Mouse (Mus musculus) regulatory T cell (primary cell): ENCODE measurements around the gene Snx18.

Experiments
- in situ Hi-C: fragments of 300-600 bp; cut with MboI, MseI; formaldehyde crosslinking; loops from one replicate; pipeline ENCODE4 v1.15.1; 2025; ENCODE audit warnings: high pct_unique_total_duplicates

Gene Snx18

DNA sequence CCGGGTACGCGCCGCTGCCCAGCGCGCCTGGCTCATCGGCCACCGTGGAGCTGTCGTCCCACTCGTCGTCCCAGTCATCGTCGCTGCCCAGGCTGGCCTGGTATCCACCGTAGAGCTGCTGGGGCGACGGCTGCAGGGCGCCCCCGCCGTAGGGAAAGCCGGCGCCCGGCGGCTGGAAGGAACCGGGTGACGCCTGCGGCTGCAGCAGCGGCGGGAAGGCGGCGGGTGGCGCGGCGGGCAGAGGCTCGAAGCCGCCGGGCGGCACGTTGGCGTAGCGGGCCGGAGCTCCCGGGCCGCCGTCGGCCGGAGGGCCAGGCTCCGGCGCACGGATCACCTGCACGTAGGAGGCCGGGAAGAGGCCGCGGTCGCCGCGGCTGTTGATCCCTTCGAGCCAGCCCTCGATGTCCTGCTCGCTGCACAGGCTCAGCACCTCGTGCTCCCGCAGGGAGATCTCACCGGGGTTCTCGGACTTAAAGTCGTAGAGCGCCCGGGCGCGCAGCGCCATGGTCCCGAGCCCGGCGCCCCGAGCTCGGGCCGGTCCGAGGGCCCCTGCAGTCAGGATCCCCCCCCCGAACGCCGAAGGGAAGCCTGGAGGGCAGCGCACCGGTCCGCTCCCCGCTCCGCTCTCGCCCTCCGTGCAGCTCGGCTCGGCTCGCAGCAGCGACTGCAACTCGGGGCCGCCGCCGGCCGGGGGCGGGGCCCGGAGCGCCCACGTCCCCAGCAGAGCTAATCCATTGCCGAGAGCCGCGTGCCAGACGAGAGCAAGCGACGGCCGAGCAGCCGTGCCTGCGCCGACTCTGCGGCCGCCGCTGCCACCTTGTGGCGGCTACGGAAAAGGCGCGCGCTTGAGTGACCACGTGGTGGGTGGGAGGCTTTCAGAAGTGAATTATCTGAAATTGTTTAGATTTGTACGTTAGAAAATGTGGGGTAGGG is at the start of gene Snx18:
Gene Snx18, minus strand, starts transcription at position 674 of the 933 bp plus-strand sequence.
- in situ Hi-C loops: loop anchor here (5.0 kb wide), 1 partner anchor 36 kb away; no protein-coding TSS in a partner anchor

DNA sequence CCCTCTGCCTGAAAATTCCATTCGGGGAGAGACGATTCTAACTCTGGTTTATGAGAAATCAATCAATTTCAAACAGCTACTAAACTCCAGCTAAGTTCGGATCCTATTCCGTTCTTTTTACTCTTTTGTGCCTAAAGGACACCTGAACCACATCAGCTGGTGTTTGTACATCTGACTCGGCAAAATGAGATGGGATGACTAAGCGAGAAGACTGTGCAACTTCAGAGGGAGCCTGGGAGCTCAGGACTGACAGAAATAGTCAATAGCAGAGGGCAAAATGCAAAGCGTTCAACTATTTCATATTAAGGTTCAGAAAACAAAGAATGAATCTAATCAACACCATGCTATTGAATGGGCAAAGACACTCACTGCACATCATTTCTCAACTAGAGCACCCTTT is 45.5 kb upstream of the Snx18 start:
- in situ Hi-C loops: no loop called here

DNA sequence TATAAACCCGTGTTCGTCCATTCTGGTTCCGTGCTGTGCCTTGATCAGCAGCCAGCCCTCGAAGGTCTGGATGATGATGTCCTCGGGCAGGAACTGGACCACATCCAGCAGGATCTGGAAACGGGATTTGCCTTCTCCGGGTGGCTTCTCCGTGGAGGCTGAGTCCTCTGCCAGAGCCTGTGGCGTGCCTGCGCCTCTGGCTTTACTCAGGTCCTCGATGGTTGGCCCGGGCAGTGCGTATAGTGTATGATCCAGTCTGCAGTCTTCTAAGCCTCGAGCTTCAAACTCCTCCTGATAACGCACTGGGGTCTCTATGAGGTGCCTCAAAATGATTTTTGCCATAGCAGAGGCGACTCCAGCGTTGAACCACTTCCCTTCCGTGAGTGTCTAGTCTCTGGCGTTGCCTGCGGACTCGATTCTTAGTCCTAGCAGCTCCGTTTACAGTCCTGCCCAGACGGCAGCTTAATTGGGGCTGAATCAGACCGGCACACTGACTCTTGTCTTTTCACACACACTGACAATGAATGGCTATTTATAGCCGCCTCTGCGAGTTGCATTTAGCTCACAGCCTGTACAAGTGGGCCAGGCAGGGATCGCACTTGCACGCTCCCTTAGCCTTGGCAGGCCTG is 44.9 kb upstream of the Snx18 start, which contains the start of gene Hspb3:
Gene Hspb3, minus strand, starts transcription at position 526 of the 629 bp plus-strand sequence.
- in situ Hi-C loops: no loop called here

DNA sequence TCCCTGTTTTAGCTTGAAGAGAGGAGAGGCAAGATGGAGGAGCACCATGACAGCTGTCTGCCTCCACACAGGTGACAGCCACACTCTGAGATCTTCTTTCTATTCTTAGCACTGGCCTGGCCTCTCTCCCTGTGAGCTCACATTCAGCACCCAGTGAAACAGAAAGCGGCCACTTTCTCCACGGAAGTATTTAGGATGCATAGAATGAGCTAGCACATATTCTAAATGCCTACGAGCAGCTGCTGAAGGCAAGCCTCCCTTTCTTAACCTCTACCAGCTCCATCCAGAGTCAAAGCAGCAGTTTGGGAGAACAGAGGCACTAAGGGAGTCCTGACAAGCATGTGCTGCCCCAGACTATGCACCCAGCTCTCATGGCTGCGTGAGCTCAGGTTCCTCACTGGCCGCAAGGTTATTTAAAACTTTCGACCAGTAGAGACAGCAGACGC is 43.5 kb upstream of the Snx18 start:
- in situ Hi-C loops: no loop called here

DNA sequence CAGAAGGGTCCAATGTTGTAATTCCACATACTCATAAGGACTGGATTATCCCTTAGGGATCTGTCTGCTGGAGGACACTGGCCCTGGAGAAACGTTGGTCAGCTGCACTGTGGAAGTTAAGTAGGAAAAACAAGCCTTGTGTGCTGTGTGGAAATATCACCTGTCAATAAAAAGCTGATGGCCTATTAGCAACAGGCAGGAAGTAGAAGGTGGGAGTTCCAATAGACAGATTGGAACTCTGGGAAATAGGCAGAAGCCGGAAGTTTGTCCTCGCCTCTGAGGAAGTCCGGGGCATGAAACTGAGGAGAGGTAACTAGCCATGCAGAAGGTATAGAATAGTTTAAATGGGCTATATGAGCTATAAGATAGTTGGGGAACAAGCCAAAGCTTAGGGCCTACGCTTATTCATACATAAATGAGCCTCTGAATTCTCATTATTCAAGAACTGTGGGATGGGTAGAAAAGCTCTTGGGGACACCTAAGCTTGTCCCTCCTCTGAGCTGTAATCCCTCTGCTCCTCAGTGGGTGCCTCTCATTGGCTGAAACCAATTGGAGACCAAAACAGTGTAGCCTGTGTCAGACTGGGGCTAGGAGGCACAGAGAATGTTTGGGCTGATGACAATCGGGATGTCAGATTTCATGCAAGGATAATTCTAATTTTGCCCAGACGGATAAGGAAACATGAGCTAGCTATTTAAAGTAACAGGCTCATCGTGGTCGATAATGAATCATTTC is 42.4 kb upstream of the Snx18 start:
- in situ Hi-C loops: no loop called here

DNA sequence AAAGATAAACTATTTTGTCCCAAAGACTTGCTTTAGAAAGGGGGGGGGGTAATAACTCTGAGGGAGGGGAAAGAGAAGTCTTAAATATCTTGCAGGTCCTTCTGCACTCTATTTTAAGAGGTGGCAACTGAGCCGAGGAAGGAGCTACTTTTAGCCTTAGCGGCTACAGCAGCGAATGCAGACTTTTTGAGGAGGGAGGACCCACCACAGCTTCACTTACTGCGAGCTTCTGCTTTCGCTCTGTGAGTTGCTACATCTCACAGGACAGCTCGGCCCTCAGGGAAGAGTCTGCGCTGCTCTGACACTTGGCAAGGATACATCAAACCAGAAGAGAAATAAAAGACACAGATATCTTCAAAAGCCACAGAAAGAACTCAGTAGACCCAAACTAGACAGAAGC is 38.8 kb upstream of the Snx18 start:
- in situ Hi-C loops: no loop called here

DNA sequence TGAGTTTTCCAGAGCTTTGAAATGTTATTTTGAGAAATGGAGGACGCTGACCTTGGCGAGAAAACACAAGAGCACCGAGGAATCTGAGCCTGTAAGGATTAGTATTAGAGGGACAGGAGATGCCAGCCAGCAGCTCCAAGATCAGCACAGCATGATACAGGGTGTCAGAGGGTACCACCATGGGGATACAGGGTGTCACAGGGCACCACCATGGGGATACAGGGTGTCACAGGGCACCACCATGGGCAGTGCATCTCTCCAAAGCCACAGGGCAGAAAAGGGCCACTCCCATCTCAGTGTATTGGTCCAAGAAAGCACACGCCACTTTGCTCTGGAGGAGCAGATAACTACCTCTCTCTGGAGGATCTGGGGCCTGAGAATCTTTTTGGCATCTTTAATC is 38.3 kb upstream of the Snx18 start:
- in situ Hi-C loops: no loop called here

DNA sequence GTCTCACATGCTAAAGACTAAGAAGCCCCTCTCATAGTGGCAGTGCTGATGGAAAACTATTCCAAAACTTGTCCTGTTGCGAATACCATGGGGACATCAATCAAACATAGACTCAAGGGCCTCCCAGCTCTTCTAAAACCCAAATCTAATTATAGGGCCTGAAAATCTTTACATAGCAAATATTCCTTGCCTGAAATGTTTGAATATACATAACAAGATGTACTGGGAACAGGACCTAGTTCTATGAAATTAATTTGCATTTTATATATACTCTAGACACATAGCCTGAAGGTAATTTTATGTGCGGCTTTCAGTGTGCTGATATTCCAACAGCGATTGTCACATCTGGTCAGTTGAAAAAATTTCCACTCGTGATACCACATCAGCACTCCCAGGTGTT is 37.1 kb upstream of the Snx18 start:
- in situ Hi-C loops: no loop called here

DNA sequence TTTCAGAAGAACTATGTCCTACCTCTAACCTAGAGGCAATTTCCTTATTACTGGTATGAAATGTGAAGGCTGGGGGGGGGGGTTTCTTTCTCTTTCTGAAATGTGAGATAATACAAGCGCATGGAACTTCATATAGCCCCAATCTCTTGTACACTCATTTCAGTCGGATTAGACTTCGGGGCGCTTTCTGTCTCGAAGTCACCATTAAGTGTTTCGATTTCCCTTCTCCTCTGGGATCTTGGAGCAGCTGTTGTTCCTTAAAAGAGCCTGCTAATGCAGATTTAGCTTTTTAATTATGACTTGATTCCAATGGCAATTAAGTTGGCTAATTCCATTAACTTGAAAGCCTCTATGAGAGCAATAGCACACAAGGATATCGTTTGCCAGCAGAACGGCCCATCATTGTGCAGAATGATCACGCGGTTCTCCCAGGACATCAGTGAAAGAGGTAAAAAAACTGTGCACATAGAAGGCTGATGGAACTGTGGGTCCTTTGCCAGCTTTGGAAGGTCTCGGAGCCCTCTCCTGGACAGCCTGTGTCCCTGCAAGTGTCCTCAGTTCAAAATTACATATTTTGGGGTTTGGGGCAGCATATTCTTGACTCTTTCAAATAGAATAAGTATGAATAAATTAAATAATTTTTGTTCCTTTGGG is 22.7 kb upstream of the Snx18 start:
- in situ Hi-C loops: loop anchor here (5.0 kb wide), 1 partner anchor 319 kb away; no protein-coding TSS in a partner anchor

DNA sequence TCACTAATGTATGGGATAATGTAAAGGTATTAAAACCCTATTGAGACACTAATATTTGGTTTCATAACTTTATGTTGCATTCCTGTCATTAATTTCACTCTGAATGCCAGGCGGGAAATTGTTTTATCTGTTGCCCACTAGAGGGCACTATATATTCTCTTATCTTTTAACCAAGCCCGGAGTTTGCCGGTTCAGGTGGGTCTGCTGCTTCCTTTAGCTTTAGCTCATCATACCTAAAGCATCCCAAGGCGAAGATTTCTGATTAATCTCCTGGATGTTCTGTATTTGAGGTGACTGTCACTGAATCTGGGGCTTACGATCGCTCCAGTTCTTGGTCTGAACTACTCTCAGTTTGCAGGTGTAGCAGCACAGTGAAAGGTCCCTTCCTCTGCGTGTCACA is 20.6 kb upstream of the Snx18 start:
- in situ Hi-C loops: loop anchor here (10.0 kb wide), 1 partner anchor 226 kb away; no protein-coding TSS in a partner anchor

DNA sequence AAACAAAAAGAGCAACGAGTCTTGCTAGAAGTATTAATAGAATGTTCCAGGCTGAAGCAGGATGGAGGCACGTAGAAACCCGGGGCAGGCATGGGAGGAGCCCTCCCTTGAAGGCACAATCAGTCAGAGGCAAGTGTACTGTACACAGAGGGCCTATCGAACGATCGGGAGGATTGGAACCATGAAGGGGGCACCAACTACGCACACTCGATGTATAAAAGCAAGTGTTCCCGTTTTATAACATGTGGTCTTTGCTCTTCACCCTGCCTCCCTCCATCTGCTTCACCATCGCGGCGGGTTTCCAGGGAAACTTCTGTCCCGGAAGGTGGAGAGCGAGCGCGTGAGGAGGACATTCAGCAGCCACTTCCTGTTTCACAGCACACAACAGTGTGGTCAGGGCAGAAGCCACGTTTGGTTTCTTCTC is 17.4 kb upstream of the Snx18 start:
- in situ Hi-C loops: loop anchor here (10.0 kb wide), 1 partner anchor 229 kb away; no protein-coding TSS in a partner anchor

DNA sequence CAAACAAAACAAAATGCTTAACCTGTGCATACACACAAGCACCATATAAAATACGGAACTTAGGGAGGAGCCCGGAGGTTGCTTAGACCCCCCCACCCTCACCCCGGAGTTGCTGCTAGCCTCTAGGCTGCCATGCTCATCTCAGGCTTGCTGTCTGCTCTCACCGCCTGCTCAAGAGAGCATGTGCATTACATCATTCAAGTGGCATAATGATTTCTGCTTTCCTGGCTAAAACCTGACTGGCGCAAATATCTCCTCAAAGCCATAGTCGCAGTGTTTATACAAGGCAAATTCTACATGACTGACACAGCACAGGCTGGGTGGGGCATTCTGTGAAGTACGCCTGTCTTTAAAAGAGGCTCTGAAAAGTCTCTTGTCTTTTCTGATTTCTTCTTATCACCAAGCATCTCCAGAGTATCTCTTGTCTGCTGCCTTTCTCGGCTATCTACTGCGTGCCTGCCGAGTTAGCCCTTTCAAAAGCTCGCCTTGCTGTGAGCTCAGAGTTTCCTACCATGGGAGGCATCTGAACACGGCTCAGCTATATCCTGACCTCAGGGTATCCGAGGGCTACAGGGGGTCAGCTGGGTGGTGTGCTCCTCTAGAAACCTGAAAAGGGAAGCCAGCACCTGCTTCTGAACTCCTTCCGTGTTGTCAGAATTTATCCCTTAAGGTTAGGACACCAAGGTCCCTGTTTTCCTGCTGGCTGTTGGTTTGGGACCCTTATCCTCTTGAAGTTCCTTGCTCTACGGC is 16.5 kb upstream of the Snx18 start:
- in situ Hi-C loops: loop anchor here (10.0 kb wide), 1 partner anchor 230 kb away; no protein-coding TSS in a partner anchor

DNA sequence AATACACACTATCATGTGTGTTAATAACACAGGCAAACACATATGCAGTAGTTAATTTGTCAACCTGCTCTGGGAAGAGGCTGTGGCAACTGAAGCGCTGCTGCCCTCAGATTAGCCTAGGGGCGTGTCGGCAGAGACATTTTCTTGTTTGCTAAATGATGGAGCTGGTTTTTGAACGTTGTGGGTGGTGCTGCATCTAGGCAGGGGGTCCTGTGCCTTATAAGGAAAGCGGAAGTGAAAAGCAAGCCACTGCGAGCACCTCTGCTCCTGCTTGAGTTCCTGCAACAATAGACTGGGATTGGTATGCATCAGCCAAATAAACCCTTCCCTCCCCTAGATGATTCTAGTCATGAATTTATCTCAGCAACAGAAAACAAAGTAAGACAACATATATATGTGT is 14.1 kb upstream of the Snx18 start:
- in situ Hi-C loops: loop anchor here (10.0 kb wide), 1 partner anchor 232 kb away; no protein-coding TSS in a partner anchor

DNA sequence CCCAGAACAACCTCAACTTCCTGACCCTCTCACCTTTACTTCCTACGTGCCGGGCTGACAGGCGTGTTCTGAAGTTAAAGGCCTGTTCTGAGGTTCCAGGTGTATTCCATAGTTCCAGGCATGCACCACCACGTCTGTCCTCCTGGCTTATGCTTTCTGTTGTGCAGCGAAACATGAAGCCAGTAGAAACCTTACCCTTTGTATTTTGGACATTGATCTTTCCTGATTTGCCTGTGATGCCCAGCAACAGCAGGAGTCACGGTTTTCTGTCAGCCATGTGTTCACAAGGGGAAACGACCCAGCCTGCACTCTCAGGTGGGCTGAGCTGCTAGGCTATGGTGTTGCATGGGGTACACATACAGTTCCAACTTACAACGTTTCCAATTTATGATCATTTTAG is 9.2 kb upstream of the Snx18 start:
- in situ Hi-C loops: no loop called here

DNA sequence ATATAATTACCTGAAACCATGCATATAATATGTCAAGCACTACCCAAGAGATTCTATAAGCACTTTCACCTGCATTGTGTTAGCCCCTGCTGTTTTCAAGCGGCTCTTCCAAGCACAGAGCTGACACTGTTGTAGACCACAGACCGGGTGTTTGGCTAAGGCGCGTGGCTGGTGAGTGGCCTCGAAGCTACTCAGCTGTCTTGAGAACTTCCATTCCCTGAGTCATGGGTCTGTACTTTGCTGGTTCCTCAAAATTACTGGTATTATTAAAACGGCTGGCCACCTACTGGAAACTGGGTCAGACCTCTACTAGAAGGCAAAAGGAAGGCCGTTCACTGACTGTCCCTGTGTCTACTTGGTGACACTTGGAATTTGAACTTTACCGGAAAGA is 4.5 kb upstream of the Snx18 start:
- in situ Hi-C loops: loop anchor here (5.0 kb wide), 1 partner anchor 361 kb away; no protein-coding TSS in a partner anchor

DNA sequence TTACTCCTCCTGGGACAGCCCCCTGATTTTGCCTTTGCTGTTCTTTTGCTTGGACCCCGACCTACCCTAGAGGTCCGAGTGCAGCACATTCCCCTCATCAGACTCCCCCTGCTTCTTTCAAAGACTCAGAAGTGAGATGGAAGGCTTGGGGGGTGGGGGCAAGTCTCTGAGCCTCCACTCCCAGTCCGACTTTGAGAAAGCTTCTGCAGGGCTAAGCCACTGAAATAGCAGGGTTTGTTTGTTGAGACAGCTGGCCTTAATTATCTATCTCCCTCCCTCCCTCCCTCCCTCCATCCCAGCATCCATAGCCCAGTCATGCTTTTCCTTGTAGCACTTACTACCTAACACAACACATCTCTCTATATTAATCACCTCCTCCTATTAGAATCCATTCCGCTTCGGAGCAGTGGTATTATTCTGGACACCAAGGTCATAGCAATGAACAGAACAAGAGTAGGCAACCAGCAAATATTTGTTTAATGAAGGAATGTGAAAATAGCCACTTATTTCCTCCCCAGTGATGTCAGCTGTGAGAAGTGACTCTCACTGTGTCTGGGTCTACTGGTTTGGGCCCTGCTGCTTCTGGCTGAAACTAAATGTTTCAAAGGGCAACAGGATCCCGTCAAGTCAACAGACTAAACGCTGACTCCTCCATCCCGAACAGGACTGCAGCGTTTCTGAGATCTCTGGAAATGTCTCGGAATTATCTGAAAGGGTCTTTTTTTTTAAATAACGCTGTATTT is 3.9 kb upstream of the Snx18 start:
- in situ Hi-C loops: loop anchor here (5.0 kb wide), 1 partner anchor 360 kb away; no protein-coding TSS in a partner anchor

DNA sequence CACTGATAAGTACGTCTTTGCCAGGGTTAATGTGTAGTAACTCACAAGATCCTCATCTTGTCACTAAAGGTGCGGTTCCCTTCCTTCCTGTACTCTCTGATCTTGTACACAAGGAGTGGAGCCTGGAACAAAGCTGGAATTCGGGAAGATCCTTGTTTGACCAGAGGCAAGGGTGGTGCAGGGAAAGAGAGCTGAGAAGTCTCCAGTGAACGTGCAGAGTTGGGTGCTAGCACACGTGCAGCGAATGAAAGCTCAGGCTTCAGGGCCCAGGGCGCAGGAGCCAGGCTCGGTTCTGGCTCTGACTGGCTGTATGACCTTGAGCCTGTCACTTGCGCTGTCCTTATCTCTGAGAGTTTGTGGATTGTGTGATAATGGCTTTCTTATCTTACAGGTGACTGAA is 639 bp upstream of the Snx18 start:
- in situ Hi-C loops: loop anchor here (5.0 kb wide), 1 partner anchor 37 kb away; no protein-coding TSS in a partner anchor

DNA sequence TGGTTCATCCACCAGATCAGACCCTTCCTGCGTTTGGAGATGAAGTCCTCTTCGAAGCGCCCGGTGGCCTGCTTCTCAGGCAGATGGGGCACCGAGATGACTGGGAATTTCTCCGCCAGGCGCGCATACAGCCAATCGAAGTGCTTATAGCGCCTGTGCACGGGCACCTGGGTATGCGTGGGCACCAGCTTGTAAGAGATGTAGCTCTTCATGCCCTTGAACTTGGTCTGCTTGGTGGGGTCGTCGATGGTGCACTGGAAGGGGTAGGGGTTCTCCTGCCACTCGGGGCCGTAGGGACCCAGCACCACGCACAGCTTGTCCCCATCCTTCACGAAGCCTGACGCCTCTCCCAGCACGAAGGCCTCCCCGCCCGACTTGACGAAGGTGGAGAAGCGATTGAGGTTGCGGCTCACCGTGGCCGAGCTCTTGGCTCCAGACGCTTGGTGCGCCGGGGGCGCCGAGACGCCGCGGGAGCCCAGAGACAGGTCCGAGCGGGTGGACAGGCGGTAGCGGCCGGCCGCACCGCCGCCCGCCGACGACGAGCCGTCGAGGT is 950 bp downstream of the Snx18 start:
- in situ Hi-C loops: loop anchor here (5.0 kb wide), 1 partner anchor 35 kb away; no protein-coding TSS in a partner anchor

DNA sequence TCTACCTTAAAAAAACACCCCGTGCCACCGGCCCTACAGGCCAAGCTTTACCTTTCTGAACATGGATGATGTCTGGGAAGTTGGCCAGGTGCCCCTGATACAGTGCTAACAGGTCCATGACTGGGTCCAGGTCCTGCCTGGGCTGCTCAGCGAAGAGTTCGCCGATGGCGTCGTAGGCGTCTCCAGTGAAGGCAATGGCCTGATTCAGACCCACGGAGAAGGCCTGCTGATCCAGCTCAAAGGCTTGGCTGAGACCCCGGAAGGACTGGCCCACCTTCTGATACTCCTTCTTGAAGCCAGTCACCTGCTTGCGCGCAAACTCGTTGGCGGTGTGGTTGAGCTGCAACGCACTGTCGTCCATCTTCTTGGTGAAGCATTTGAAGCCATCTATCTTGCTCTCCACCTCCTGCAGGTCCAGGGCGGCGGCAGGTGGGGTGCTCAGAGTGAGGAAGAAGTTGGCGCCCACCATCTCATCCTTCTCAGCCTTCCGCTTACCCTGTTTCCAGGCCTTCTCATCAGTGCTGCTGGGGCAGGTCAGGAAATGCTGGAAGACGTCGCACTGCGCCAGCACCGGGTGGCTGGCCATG is 1.5 kb downstream of the Snx18 start:
- in situ Hi-C loops: loop anchor here (5.0 kb wide), 1 partner anchor 35 kb away; no protein-coding TSS in a partner anchor
